Mouse (Mus musculus): Measurements from ENCODE around the gene Dbp. TPM values are rescaled to one million over a fixed set of nuclear protein-coding genes. Genes with fewer than 3 reads are reported as not detected.
A peak's percentile ranks its signal among the peaks of the same experiment; 100 is the strongest.

Dbp gene
- polyA plus RNA-seq, 1 experiment: 8.4 TPM

- no peak for DNase-seq (ENCODE audit: low read depth)
- TF ChIP-seq POLR2A (IDR thresholded peaks at IDR 0.05; ENCODE audit: borderline replicate concordance, extremely low read depth, insufficient read depth, insufficient read length, poor library complexity, severe bottlenecking) (no peak), CTCF (IDR thresholded peaks at IDR 0.05; ENCODE audit: borderline replicate concordance, extremely low read depth, insufficient read depth, insufficient read length) (peak; percentile 23; the same call in 1 of the 2 replicates)
Observed at GRCm38 (mm10) chr7:45720413-45721233, 15.7 kb downstream of the Dbp start, which contains the start of gene Fam83e. Gene Fam83e, plus strand, starts transcription at chr7:45721212.

- no peak for DNase-seq (ENCODE audit: low read depth)
- TF ChIP-seq POLR2A (IDR thresholded peaks at IDR 0.05; ENCODE audit: borderline replicate concordance, extremely low read depth, insufficient read depth, insufficient read length, poor library complexity, severe bottlenecking) (no peak), CTCF (IDR thresholded peaks at IDR 0.05; ENCODE audit: borderline replicate concordance, extremely low read depth, insufficient read depth, insufficient read length) (no peak)
Observed at GRCm38 (mm10) chr7:45721234-45721571, 16.3 kb downstream of the Dbp start.

- TF ChIP-seq POLR2A (IDR thresholded peaks at IDR 0.05; ENCODE audit: borderline replicate concordance, extremely low read depth, insufficient read depth, insufficient read length, poor library complexity, severe bottlenecking): no peak
- TF ChIP-seq CTCF (IDR thresholded peaks at IDR 0.05; ENCODE audit: borderline replicate concordance, extremely low read depth, insufficient read depth, insufficient read length): no peak
- DNase-seq (ENCODE audit: low read depth): no peak
Observed at GRCm38 (mm10) chr7:45721642-45722347, 16.9 kb downstream of the Dbp start.

- no peak for TF ChIP-seq POLR2A (IDR thresholded peaks at IDR 0.05; ENCODE audit: borderline replicate concordance, extremely low read depth, insufficient read depth, insufficient read length, poor library complexity, severe bottlenecking)
- no peak for TF ChIP-seq CTCF (IDR thresholded peaks at IDR 0.05; ENCODE audit: borderline replicate concordance, extremely low read depth, insufficient read depth, insufficient read length)
- no peak for DNase-seq (ENCODE audit: low read depth)
Observed at GRCm38 (mm10) chr7:45722348-45722713, 17.4 kb downstream of the Dbp start.

- no peak for DNase-seq (ENCODE audit: low read depth)
Observed at GRCm38 (mm10) chr7:45723301-45723700, 18.4 kb downstream of the Dbp start.

GRCm38 (mm10) chr7:45723781-45724180 lies 18.9 kb downstream of the Dbp start:
- no peak for TF ChIP-seq POLR2A (IDR thresholded peaks at IDR 0.05; ENCODE audit: borderline replicate concordance, extremely low read depth, insufficient read depth, insufficient read length, poor library complexity, severe bottlenecking)
- DNase-seq (ENCODE audit: low read depth): no peak

More at GRCm38 (mm10) chr7:45723301-45723700, 18.4 kb downstream of the Dbp start:
- TF ChIP-seq CTCF (IDR thresholded peaks at IDR 0.05; ENCODE audit: borderline replicate concordance, extremely low read depth, insufficient read depth, insufficient read length) (no peak), POLR2A (IDR thresholded peaks at IDR 0.05; ENCODE audit: borderline replicate concordance, extremely low read depth, insufficient read depth, insufficient read length, poor library complexity, severe bottlenecking) (no peak)

- no peak for TF ChIP-seq POLR2A (IDR thresholded peaks at IDR 0.05; ENCODE audit: borderline replicate concordance, extremely low read depth, insufficient read depth, insufficient read length, poor library complexity, severe bottlenecking)
- no peak for TF ChIP-seq CTCF (IDR thresholded peaks at IDR 0.05; ENCODE audit: borderline replicate concordance, extremely low read depth, insufficient read depth, insufficient read length)
- DNase-seq (ENCODE audit: low read depth): no peak
Observed at GRCm38 (mm10) chr7:45725151-45725550, 20.3 kb downstream of the Dbp start.

- no peak for DNase-seq (ENCODE audit: low read depth)
- TF ChIP-seq CTCF (IDR thresholded peaks at IDR 0.05; ENCODE audit: borderline replicate concordance, extremely low read depth, insufficient read depth, insufficient read length): no peak
- no peak for TF ChIP-seq POLR2A (IDR thresholded peaks at IDR 0.05; ENCODE audit: borderline replicate concordance, extremely low read depth, insufficient read depth, insufficient read length, poor library complexity, severe bottlenecking)
Observed at GRCm38 (mm10) chr7:45725713-45726112, 20.8 kb downstream of the Dbp start, which contains the start of gene Spaca4. Gene Spaca4, minus strand, starts transcription at chr7:45725813.

- TF ChIP-seq POLR2A (IDR thresholded peaks at IDR 0.05; ENCODE audit: borderline replicate concordance, extremely low read depth, insufficient read depth, insufficient read length, poor library complexity, severe bottlenecking): no peak
- DNase-seq (ENCODE audit: low read depth): no peak
Observed at GRCm38 (mm10) chr7:45726419-45726818, 21.5 kb downstream of the Dbp start.

GRCm38 (mm10) chr7:45727625-45728024 lies 22.7 kb downstream of the Dbp start:
- DNase-seq (ENCODE audit: low read depth): no peak
- TF ChIP-seq POLR2A (IDR thresholded peaks at IDR 0.05; ENCODE audit: borderline replicate concordance, extremely low read depth, insufficient read depth, insufficient read length, poor library complexity, severe bottlenecking): no peak
- TF ChIP-seq CTCF (IDR thresholded peaks at IDR 0.05; ENCODE audit: borderline replicate concordance, extremely low read depth, insufficient read depth, insufficient read length): no peak

GRCm38 (mm10) chr7:45730727-45731431 lies 26.0 kb downstream of the Dbp start:
- no peak for DNase-seq (ENCODE audit: low read depth)
- TF ChIP-seq POLR2A (IDR thresholded peaks at IDR 0.05; ENCODE audit: borderline replicate concordance, extremely low read depth, insufficient read depth, insufficient read length, poor library complexity, severe bottlenecking) (no peak), CTCF (IDR thresholded peaks at IDR 0.05; ENCODE audit: borderline replicate concordance, extremely low read depth, insufficient read depth, insufficient read length) (peak; percentile 70)

Data from brain, embryonic 14.5 days (tissue).